Mouse (Mus musculus): ENCODE measurements around the gene Hist1h1b. TPM values are rescaled to one million over a fixed set of nuclear protein-coding genes. Genes with fewer than 3 reads are reported as not detected.
"Not testable (repeated sequence)": the region's sequence is repeated elsewhere in the genome, so short reads cannot be mapped to it uniquely, and the experiment has no call there.

Gene Hist1h1b
- polyA plus RNA-seq, 1 experiment from 2014 or later: 24.8 TPM

DNA sequence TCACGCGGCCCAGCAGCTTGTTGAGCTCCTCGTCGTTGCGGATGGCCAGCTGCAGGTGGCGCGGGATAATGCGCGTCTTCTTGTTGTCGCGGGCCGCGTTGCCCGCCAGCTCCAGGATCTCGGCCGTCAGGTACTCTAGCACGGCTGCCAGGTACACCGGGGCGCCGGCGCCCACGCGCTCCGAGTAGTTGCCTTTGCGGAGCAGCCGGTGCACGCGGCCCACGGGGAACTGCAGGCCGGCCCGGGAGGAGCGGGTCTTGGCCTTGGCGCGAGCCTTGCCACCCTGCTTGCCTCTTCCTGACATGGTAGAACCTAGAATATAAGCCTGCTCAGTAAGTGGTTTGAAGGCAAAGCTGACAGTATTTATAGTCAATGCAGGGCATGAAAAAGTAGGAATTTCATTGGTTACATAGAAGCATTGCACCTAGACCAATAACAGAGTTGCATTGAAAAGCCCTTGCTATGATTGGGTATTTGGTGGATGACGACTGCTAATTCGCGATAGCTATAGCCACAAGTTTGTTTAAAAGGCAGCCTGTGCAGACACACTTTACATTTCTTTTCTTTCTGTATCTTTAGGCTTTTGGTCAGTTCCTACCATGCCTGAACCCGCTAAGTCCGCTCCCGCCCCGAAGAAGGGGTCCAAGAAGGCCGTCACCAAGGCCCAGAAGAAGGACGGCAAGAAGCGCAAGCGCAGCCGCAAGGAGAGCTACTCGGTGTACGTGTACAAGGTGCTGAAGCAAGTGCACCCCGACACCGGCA lies 26.7 kb downstream of the Hist1h1b start, which contains the start of the genes Hist1h2ak and Hist1h2bn:
Gene Hist1h2ak, minus strand, starts transcription at position 304 of the 762 bp plus-strand sequence.
Gene Hist1h2bn, plus strand, starts transcription at position 600 of the 762 bp plus-strand sequence.
- DNase-seq (ENCODE audit: low spot score, missing footprints) (peak; percentile 96), ATAC-seq (ENCODE audit: low FRiP score) (peak; percentile 92)
- Histone ChIP-seq H3K9ac (ENCODE audit: low read length) (peak within 1 kb of the TSS; percentile 72), H3K4me1 (ENCODE audit: control insufficient read depth, insufficient read depth, low read length) (peaks cover 10% of the 10 kb centered on the region; the same call in 1 of the 2 replicates), H3K4me3 (ENCODE audit: low read depth, low read length) (peak within 1 kb of the TSS; percentile 44), H3K27ac (ENCODE audit: low read depth, low read length) (peak within 1 kb of the TSS; percentile 91), H3K4me2 (peak within 1 kb of the TSS; percentile 62)
- WGBS: under 1% methylated on average over 35 of the region's 50 CpGs
- not testable (repeated sequence) for H3K36me3 ChIP-seq (ENCODE audit: control insufficient read depth, insufficient read depth, low read length); H3K27me3 ChIP-seq (ENCODE audit: control insufficient read depth, insufficient read depth, low read length); H3K9me3 ChIP-seq (ENCODE audit: control insufficient read depth, low read length)

DNA sequence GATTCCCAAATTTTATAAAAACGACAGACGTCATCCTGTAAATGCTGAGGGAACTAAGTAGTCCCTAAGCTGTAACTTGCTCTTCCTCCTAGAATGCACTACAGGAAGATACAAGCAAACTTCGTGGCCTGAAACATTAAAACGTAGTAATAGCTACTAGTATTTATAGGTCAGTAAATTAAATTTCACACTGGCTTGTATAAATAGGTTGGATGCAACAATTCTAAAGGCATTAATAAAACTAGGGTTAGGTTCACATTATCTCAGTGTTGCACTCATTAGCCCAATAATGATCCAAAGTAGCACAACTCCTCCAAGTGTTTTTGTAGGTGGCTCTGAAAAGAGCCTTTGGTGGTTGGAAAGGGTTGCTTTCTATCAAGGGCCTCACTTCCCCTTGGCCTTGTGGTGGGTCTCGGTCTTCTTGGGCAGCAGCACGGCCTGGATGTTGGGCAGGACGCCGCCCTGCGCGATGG lies 27.3 kb downstream of the Hist1h1b start:
- H3K27me3 ChIP-seq (ENCODE audit: control insufficient read depth, insufficient read depth, low read length): no peaks in the 10 kb centered on the region
- no peaks in the 10 kb centered on the region for H3K36me3 ChIP-seq (ENCODE audit: control insufficient read depth, insufficient read depth, low read length)
- H3K9me3 ChIP-seq (ENCODE audit: control insufficient read depth, low read length): no peaks in the 10 kb centered on the region
- H3K4me1 ChIP-seq (ENCODE audit: control insufficient read depth, insufficient read depth, low read length): peaks cover 10% of the 10 kb centered on the region; the same call in 1 of the 2 replicates
- H3K9ac ChIP-seq (ENCODE audit: low read length): peak overlapping the region; percentile 72
- H3K4me3 ChIP-seq (ENCODE audit: low read depth, low read length): peak overlapping the region; percentile 34
- peak overlapping the region; percentile 61 for H3K4me2 ChIP-seq
- peak overlapping the region; percentile 91 for H3K27ac ChIP-seq (ENCODE audit: low read depth, low read length)
- ATAC-seq (ENCODE audit: low FRiP score) (no peak), DNase-seq (ENCODE audit: low spot score, missing footprints) (peak; percentile 93)
- WGBS: 2% methylated on average over 10 of the region's 10 CpGs

DNA sequence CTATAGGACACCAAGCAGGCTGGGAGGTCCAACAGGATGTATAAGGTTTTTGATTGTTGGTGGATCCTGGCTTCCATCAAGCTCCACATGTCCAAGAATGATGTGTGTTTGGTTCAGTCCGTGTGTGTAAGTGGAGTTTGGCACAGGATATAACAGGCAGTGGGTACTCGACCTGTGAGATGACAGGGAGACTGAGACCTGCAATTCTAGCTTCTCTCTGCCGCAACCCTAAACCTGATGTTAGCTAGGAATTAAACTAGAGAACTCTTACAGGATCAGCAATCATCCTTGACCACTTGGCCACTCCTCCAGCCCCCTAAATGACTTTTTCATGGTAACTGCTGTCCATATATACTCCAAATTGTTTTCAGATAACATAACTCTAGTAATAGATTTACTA lies 28.1 kb downstream of the Hist1h1b start:
- peak overlapping the region; percentile 72; the same call in 1 of the 2 replicates for H3K9ac ChIP-seq (ENCODE audit: low read length)

DNA sequence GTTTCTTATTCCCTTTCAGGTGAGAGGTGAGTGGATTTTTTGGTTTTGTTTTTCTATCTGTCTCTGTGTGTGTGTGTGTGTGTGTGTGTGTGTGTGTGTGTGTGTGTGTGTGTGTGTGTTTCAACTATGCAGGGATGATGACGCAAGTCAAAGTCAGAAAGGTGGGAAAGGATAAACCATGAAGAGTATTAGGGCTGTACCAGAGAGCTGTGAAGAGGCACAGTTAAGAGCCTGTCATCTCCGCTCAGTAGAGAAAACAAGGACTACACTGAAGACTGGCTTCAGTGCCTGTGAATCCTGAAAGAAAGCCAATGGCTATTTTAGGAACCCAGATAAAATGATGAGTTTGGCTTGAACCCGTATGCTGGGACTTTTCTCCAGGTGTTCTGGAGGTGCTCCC lies 28.6 kb downstream of the Hist1h1b start:
- no peak for ATAC-seq (ENCODE audit: low FRiP score)
- Histone ChIP-seq H3K4me1 (ENCODE audit: control insufficient read depth, insufficient read depth, low read length) (peaks cover 10% of the 10 kb centered on the region; the same call in 1 of the 2 replicates), H3K4me3 (ENCODE audit: low read depth, low read length) (no peak overlapping the region)

More for the DNA sequence above, 28.1 kb downstream of the Hist1h1b start:
- peak overlapping the region; percentile 61 for H3K4me2 ChIP-seq
- no peaks in the 10 kb centered on the region for H3K9me3 ChIP-seq (ENCODE audit: control insufficient read depth, low read length)
- H3K27me3 ChIP-seq (ENCODE audit: control insufficient read depth, insufficient read depth, low read length): no peaks in the 10 kb centered on the region
- WGBS: 42% methylated on average over 3 of the region's 3 CpGs
- H3K36me3 ChIP-seq (ENCODE audit: control insufficient read depth, insufficient read depth, low read length): no peaks in the 10 kb centered on the region
- DNase-seq (ENCODE audit: low spot score, missing footprints): peak; percentile 89
- H3K4me1 ChIP-seq (ENCODE audit: control insufficient read depth, insufficient read depth, low read length): peaks cover 10% of the 10 kb centered on the region; the same call in 1 of the 2 replicates
- ATAC-seq (ENCODE audit: low FRiP score): no peak
- peak overlapping the region; percentile 91 for H3K27ac ChIP-seq (ENCODE audit: low read depth, low read length)
- no peak overlapping the region for H3K4me3 ChIP-seq (ENCODE audit: low read depth, low read length)

GRCm38 (mm10) chr13:21751417-21751816 lies 29.0 kb downstream of the Hist1h1b start:
- peaks cover 10% of the 10 kb centered on the region; the same call in 1 of the 2 replicates for H3K4me1 ChIP-seq (ENCODE audit: control insufficient read depth, insufficient read depth, low read length)
- no peaks in the 10 kb centered on the region for H3K9me3 ChIP-seq (ENCODE audit: control insufficient read depth, low read length)
- H3K27me3 ChIP-seq (ENCODE audit: control insufficient read depth, insufficient read depth, low read length): no peaks in the 10 kb centered on the region
- H3K4me2 ChIP-seq: no peak overlapping the region
- no peak for ATAC-seq (ENCODE audit: low FRiP score)
- H3K9ac ChIP-seq (ENCODE audit: low read length): no peak overlapping the region
- H3K36me3 ChIP-seq (ENCODE audit: control insufficient read depth, insufficient read depth, low read length): no peaks in the 10 kb centered on the region
- peak overlapping the region; percentile 40; the same call in 1 of the 2 replicates for H3K27ac ChIP-seq (ENCODE audit: low read depth, low read length)
- H3K4me3 ChIP-seq (ENCODE audit: low read depth, low read length): no peak overlapping the region
- DNase-seq (ENCODE audit: low spot score, missing footprints): no peak

More for the DNA sequence above, 28.6 kb downstream of the Hist1h1b start:
- Histone ChIP-seq H3K27me3 (ENCODE audit: control insufficient read depth, insufficient read depth, low read length) (no peaks in the 10 kb centered on the region), H3K4me2 (no peak overlapping the region), H3K9me3 (ENCODE audit: control insufficient read depth, low read length) (no peaks in the 10 kb centered on the region), H3K36me3 (ENCODE audit: control insufficient read depth, insufficient read depth, low read length) (no peaks in the 10 kb centered on the region), H3K27ac (ENCODE audit: low read depth, low read length) (peak overlapping the region; percentile 91), H3K9ac (ENCODE audit: low read length) (no peak overlapping the region)
- 77% methylated on average over 3 of the region's 3 CpGs for whole genome bisulfite sequencing
- DNase-seq (ENCODE audit: low spot score, missing footprints): no peak

- H3K9ac ChIP-seq (ENCODE audit: low read length): peak within 1 kb of the TSS; percentile 72
- H3K4me2 ChIP-seq: peak within 1 kb of the TSS; percentile 87
- not testable (repeated sequence) for H3K36me3 ChIP-seq (ENCODE audit: control insufficient read depth, insufficient read depth, low read length); H3K27me3 ChIP-seq (ENCODE audit: control insufficient read depth, insufficient read depth, low read length); H3K9me3 ChIP-seq (ENCODE audit: control insufficient read depth, low read length)
- DNase-seq (ENCODE audit: low spot score, missing footprints) (peak; percentile 100), ATAC-seq (ENCODE audit: low FRiP score) (peak; percentile 85)
- H3K4me1 ChIP-seq (ENCODE audit: control insufficient read depth, insufficient read depth, low read length): peaks cover 10% of the 10 kb centered on the region; the same call in 1 of the 2 replicates
- WGBS: under 1% methylated on average over 39 of the region's 56 CpGs
- peak within 1 kb of the TSS; percentile 94 for H3K27ac ChIP-seq (ENCODE audit: low read depth, low read length)
- peak within 1 kb of the TSS; percentile 56 for H3K4me3 ChIP-seq (ENCODE audit: low read depth, low read length)
Observed at GRCm38 (mm10) chr13:21750159-21751017, 30.0 kb downstream of the Hist1h1b start, which contains the start of gene Hist1h4k. Hist1h4k (minus strand) TSS chr13:21750505.

GRCm38 (mm10) chr13:21749387-21750158 lies 30.9 kb downstream of the Hist1h1b start:
- Histone ChIP-seq H3K4me3 (ENCODE audit: low read depth, low read length) (peak overlapping the region; percentile 56), H3K4me2 (peak overlapping the region; percentile 87), H3K4me1 (ENCODE audit: control insufficient read depth, insufficient read depth, low read length) (peaks cover 10% of the 10 kb centered on the region; the same call in 1 of the 2 replicates), H3K9ac (ENCODE audit: low read length) (peak overlapping the region; percentile 72), H3K27me3 (ENCODE audit: control insufficient read depth, insufficient read depth, low read length) (no peaks in the 10 kb centered on the region), H3K27ac (ENCODE audit: low read depth, low read length) (peak overlapping the region; percentile 94), H3K9me3 (ENCODE audit: control insufficient read depth, low read length) (no peaks in the 10 kb centered on the region), H3K36me3 (ENCODE audit: control insufficient read depth, insufficient read depth, low read length) (no peaks in the 10 kb centered on the region)
- ATAC-seq (ENCODE audit: low FRiP score): no peak
- DNase-seq (ENCODE audit: low spot score, missing footprints): peak; percentile 96
- WGBS: 4% methylated on average over 5 of the region's 5 CpGs

DNA sequence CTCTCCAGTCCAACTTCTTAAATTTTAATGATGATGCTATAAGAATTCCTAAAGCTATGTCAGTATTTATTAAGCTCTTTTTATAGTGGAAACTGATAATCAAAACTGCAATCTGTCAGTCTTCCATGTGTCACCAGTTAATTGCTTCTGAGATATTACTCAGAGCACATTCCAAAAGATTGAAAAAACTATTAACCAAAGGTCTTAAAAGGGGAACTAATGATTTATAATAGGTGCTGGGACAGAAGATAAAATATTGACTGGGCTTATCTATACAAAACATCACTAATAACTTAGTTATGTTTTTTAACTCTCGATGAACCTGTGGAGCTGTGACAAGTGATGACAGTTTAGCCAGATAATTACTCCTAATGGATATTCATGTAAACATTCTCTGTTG lies 35.4 kb downstream of the Hist1h1b start:
- Histone ChIP-seq H3K4me3 (ENCODE audit: low read depth, low read length) (no peak overlapping the region), H3K9me3 (ENCODE audit: control insufficient read depth, low read length) (no peaks in the 10 kb centered on the region), H3K4me2 (no peak overlapping the region), H3K27ac (ENCODE audit: low read depth, low read length) (no peak overlapping the region), H3K4me1 (ENCODE audit: control insufficient read depth, insufficient read depth, low read length) (peaks cover 4% of the 10 kb centered on the region; the same call in 1 of the 2 replicates), H3K9ac (ENCODE audit: low read length) (no peak overlapping the region), H3K36me3 (ENCODE audit: control insufficient read depth, insufficient read depth, low read length) (no peaks in the 10 kb centered on the region), H3K27me3 (ENCODE audit: control insufficient read depth, insufficient read depth, low read length) (no peaks in the 10 kb centered on the region)
- no peak for ATAC-seq (ENCODE audit: low FRiP score)
- no peak for DNase-seq (ENCODE audit: low spot score, missing footprints)
- 84% methylated on average over 1 of the region's 1 CpGs for WGBS
